Mouse (Mus musculus) CD4-positive, CD25-positive, alpha-beta regulatory T cell, adult 4 months (primary cell): ENCODE measurements around the gene Nhlrc2. TPM values are rescaled to one million over a fixed set of nuclear protein-coding genes. Genes with fewer than 3 reads are reported as not detected.
"Not testable (repeated sequence)": the region's sequence is repeated elsewhere in the genome, so short reads cannot be mapped to it uniquely, and the experiment has no call there.

Experiments used
- ATAC-seq: one replicate; pipeline ENCODE4 v1.8.0; 2017
- polyA plus RNA-seq, 2 experiments: library from polyadenylated mRNA; unstranded; fragments of 100-300 nt; shearing (Covaris generic); gene quantifications; one replicate each; pipeline ENCODE4 v1.2.1; 2017

The Nhlrc2 gene
- polyA plus RNA-seq = 1 to 10 TPM; 6.8 to 7.8 TPM

DNA sequence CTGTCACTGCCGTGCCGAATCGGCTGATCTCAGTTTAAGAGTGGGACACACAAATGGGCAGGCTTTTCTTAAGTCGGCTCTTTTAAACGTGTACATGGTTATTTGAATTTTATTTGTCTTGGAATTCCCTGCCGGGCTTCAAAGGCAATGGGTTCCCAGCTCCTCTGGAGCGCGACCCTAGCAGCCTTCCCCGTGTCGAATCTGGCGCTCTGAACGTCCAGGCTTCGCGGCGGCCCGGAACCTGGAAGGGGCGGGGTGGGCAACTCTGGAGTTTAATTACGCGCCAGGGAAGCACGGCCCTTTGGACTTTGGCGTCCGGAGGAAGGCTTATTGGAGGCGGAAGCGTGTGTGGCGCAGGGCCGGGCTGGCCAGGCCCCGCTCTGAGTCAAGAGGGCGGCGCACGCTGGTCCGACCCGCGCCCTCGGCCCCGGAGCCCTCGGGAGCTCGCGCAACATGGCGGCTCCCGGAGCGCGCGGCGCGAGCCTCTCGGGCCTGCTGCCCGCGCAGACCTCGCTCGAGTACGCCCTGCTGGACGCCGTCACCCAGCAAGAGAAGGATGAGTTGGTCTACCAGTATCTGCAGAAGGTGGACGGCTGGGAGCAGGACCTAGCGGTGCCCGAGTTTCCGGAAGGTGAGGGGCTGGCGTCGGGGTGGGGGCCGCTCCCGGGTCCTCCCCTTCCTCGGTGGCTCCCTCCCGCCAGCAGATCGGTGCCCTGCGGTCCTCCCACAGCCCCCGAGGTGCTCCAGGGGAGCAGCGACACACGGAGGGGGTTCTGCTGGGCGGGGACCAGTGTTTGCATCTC is at the start of gene Nhlrc2:
Gene Nhlrc2 (plus strand): TSS at position 32 of the 803 bp plus-strand sequence.
- ATAC-seq = peak; percentile 72

- ATAC-seq = not testable (repeated sequence)
These were observed 45.0 kb upstream of the Nhlrc2 start for GRCm38 (mm10) chr19:56503069-56503468.

DNA sequence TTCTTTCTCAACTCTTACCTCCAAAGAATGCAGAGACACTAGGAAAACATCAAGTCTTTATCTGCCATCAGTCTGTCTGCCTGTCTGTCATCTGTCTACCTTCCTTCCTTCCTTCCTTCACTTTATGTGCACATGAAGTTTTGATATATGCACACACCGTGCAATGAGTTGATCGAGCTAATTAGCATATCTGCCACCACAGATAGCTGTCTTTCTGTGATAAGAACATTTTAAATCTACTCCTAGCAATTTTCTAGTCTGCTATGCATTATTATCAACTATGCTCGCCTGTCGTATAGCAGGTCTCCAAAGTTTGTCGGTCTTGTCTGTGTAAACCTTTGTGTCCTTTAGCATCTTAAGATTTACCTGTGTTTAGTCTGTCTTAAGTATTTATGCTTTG is 44.5 kb upstream of the Nhlrc2 start:
- ATAC-seq = not testable (repeated sequence)

GRCm38 (mm10) chr19:56511207-56511606 is 36.9 kb upstream of the Nhlrc2 start:
- not testable (repeated sequence) for ATAC-seq

DNA sequence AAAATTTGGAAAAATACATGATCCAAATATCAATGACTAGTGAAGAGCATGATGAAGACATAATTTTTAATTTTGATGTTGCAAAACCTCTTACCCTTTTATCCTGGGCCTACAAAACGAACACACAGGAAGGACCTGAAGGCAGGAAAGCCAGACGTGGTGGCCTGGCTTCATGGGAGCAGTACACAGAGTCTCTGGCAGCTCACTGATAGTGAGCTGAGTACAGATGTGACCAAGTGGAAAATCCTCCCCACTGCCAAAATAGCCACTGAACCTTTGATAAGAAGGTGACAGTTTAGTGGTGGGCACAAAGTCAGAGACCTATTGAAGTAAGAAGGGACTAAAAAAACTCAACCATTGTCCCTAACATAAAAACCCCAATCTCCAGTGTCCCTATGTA is 34.5 kb upstream of the Nhlrc2 start:
- not testable (repeated sequence) for ATAC-seq

DNA sequence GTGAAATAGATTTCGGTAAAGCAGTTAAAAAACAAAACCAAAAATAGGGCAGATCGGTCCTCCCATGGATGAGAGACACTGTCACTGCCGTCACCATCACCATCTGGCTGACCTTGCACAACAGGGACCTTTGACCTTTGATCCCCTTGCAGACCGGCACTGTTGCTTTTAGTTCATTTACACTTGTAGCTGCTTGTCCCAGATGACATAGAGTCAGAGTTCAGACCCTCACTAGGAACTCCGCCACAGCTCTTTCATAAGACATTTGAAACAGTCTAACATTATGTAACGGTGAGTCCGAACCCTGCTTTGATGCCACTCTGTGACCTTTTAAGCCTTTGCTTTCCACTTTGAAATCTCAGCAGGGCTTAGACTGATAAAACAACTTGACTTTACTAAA is 28.7 kb upstream of the Nhlrc2 start:
- ATAC-seq = not testable (repeated sequence)

- ATAC-seq = peak; percentile 98
These were observed 17.5 kb upstream of the Nhlrc2 start for GRCm38 (mm10) chr19:56530529-56530928.

GRCm38 (mm10) chr19:56531251-56531650 is 16.8 kb upstream of the Nhlrc2 start:
- no peak for ATAC-seq

DNA sequence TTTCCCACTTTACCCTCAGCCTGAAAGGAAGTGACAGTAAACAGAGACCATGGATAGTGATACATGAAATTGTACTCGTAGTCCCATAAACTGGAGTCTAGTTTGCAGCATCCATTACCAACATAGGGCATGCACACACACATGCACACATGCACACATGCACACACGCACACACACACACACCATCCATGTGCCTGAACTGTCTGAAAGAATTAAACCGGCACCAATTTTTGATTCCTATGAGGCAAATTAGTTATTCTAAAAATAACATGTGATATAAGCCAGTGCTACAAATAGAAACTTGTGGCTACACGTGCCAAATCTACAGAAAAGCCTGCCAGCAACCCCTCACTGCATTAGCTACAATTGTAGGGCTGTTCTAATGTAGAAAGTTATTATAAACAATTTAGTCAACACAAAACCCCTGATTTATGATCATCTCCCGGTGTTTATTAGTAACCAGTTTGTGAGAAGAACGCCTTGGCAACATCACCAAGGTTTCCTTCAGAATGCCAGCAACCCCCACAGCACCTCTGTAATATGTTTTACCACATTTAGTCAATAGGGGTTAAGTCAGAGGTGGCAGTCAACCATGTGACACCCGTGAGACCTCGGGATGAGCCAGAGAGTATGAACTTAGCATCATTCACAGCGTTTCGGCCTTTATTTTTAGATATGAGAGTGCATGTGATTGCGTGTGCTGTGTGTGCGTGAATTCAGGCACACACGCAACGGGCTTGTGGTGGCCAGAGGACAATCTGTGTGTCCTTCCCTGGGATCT is 14.6 kb upstream of the Nhlrc2 start:
- no peak for ATAC-seq

DNA sequence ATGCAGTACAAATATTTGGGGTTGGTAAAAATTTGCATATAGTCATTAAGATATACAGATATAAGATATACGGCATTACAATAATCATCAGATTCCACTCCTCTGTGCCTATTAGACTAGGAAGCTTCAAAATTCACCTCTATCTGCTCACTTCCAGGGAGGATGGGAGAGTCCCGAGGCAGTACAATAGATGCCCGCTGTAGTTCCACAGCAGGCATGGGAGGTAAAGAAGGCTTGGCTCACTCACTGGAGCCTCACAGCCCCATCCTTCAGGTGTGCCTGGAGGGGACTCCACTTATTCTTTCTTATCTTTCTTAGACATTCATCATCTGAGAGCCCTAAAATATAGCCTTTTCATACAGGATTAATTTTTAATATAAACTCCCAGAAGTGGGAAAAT is 13.7 kb upstream of the Nhlrc2 start:
- no peak for ATAC-seq

DNA sequence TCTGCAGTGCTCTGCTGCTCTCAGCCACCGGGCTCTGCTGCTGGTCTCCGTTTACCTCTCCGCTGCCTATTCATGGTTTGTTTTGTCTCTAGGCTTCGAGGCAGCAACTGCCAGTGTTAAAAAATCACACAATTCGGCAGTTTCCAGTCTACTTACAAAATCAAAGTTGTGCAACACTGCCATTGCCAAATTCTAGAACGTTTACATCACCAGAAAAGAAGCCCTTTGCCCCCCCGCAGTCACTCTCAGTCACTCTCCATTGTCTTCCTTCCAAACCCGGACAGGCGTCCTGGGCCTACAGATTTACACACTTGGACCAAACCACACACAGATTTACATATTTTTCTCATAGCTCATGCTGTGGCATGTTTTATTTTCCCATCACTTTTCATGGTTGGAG is 13.0 kb upstream of the Nhlrc2 start:
- ATAC-seq = no peak

DNA sequence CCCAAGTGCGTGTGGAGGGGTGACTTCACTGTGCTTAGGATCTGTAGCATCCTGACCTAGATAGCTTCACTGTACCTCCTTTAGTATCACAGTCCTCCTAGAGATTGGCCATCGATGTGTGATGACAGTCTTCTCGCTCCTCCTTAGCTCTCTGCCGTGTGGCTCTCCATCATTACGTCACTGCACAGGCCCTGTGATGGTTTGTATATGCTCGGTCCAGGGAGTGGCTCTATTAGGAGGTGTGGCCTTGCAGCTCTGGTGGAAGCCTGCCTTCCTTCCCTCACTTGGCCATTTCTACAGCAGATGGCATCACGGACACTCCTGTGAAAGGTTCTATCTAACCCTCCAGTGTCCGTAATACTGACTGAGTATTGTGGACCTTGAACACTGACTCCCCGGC is 12.3 kb upstream of the Nhlrc2 start:
- ATAC-seq = no peak

DNA sequence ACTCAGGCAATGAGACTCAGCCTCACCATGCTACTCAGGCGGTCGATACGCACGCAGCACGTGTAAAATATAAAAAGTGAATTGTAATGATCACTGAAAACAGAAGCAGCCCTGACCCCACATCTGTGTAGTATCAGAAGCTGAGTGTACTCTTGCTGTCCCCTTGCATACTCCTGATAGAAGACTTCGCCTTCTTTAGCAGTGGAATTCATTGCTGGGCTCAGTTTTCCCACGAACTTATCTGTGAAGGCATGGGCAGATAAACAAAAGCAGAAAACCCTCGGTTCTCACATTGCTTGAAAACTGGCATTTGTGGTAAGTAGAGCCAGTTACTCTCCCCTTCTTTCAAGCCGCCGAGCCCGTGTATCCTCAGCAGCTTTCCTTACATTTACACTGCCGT is 4.7 kb upstream of the Nhlrc2 start:
- ATAC-seq = no peak

DNA sequence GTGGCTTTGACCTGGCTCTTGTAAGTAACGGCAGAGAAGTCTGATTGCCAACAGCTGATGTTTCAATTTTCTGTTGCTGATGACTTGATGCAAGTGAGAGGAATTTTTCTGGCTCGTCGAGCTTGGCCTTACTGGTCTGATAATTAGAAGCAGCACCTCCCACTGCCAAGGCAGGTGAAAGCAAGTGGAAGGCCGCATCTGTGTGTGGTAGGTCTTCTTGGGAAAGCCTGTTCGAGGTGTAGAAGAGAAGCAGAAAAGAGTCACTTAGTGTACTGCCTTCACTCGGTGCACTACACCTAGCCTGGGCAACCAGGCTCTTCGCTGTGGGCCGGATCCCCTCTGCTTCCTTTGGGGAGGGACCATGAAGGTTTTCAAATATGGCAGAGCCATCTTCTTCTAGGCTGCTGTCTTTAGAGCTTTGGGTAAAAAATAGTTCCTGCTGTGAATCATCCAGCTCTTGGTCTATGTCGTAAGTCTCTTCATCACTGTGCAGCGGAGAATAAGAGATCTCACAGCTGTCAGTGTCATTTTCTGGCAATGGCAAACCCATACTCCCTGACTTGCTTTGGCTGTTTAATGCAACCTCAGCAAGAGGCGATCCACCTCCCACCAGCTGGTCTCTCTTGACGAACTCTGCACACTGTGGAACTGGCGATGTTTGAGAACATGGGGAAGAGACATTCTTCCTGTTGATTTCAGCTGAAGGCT is 3.2 kb upstream of the Nhlrc2 start:
- ATAC-seq = no peak

- no peak for ATAC-seq
These were observed 2.0 kb upstream of the Nhlrc2 start for GRCm38 (mm10) chr19:56546031-56546430.

- peak; percentile 67 for ATAC-seq
These were observed 418 bp upstream of the Nhlrc2 start, which contains the start of gene Dclre1a for GRCm38 (mm10) chr19:56547456-56548229. Dclre1a (minus strand) TSS chr19:56548222.

DNA sequence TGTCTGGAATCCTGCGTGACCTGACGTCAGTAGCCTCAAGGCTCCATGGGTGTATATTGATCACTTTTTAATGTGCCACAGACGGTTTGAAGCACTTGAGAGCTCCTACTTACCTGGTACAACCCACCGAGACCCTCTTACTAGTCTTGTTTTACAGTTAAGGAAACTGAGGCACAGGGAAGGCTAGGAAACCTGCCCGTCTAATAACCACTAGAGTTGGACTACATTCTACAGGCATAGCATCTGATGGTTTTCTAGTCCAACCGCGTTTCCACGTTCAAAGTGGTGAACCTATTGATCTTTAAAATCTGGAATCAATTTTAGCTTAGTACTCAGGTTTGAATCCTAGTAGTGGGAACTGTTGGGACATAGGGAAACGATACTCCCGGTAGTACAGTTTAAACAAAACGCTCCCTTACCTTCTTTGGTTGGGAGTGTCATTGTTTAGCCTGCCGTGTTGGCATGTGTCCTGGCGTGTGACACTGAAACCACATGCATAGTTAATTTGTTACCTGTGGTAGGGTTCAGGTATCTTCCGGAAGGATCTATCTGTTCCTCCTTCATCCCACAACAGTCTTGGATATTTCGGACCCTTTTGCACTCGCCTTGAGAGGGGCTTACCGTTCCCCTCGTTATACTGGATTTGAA is 1.1 kb downstream of the Nhlrc2 start:
- ATAC-seq = peak; percentile 57

- ATAC-seq = no peak
These were observed 5.1 kb downstream of the Nhlrc2 start for GRCm38 (mm10) chr19:56553177-56553576.

- no peak for ATAC-seq
These were observed 7.9 kb downstream of the Nhlrc2 start for GRCm38 (mm10) chr19:56555972-56556371.

DNA sequence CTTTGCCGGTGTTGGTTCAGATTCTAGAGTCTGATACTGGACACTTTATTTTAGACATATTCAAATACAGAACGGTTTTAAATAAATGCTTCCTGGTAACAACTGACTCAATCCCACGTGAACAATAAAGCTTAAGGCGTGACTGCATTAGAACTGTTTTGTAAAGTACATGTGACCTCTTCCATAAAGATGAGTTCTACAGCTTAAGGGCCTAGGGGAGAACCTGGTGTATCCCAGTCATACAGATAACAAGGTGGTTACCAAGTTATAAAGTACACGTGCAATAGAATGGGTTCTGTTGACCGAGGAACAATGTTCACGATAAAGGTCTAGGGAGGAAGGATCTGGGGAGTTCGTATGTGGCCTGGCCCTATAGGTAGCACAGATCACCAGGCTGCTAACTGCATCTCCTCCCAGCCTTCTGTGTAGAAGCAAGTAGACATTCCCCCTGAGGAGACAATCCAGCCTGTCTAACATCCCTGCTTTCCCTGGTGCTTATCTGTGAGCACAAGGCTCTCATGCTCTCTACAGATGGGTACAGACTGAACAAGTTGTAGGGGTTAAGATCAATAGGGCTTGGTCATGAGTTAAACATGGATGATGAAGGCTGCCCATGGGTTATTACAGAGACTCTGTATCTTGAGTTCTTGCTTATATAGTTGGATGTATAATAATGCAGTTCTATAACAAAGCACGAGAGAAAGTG is 14.5 kb downstream of the Nhlrc2 start:
- no peak for ATAC-seq

- no peak for ATAC-seq
These were observed 15.4 kb downstream of the Nhlrc2 start for GRCm38 (mm10) chr19:56563469-56563868.
